Mouse (Mus musculus): ENCODE results near the gene Cdh18.
"Not testable (repeated sequence)": the region's sequence is repeated elsewhere in the genome, so short reads cannot be mapped to it uniquely, and the experiment has no call there.

Gene Cdh18

GRCm38 (mm10) chr15:23174623-23175022 is 625.8 kb downstream of the Cdh18 start:
- no peak for DNase-seq (ENCODE audit: low spot score in 2 of 2)

- no peak for DNase-seq (ENCODE audit: low spot score in 2 of 2)
Measured at GRCm38 (mm10) chr15:23212068-23212467, 663.2 kb downstream of the Cdh18 start.

- DNase-seq (ENCODE audit: low spot score in 2 of 2) = no peak
Measured at GRCm38 (mm10) chr15:23230616-23231015, 681.8 kb downstream of the Cdh18 start.

GRCm38 (mm10) chr15:23257751-23258440 is 709.1 kb downstream of the Cdh18 start:
- DNase-seq (ENCODE audit: low spot score in 2 of 2) = no peak

GRCm38 (mm10) chr15:23278421-23278820 is 729.6 kb downstream of the Cdh18 start:
- no peak for DNase-seq (ENCODE audit: low spot score in 2 of 2)

- DNase-seq (ENCODE audit: low spot score in 2 of 2) = no peak
Measured at GRCm38 (mm10) chr15:23305018-23305417, 756.2 kb downstream of the Cdh18 start.

- DNase-seq (ENCODE audit: low spot score in 2 of 2) = no peak
Measured at GRCm38 (mm10) chr15:23316766-23317165, 767.9 kb downstream of the Cdh18 start.

- DNase-seq (ENCODE audit: low spot score in 2 of 2) = no peak
Measured at GRCm38 (mm10) chr15:23317409-23317808, 768.6 kb downstream of the Cdh18 start.

- not testable (repeated sequence) for DNase-seq (ENCODE audit: low spot score in 2 of 2)
Measured at GRCm38 (mm10) chr15:23340338-23340737, 791.5 kb downstream of the Cdh18 start.

GRCm38 (mm10) chr15:23351078-23351477 is 802.3 kb downstream of the Cdh18 start:
- DNase-seq (ENCODE audit: low spot score in 2 of 2) = no peak

GRCm38 (mm10) chr15:23366325-23366724 is 817.5 kb downstream of the Cdh18 start:
- no peak for DNase-seq (ENCODE audit: low spot score in 2 of 2)

- DNase-seq (ENCODE audit: low spot score in 2 of 2) = no peak
Measured at GRCm38 (mm10) chr15:23367712-23368111, 818.9 kb downstream of the Cdh18 start.

- no peak for DNase-seq (ENCODE audit: low spot score in 2 of 2)
Measured at GRCm38 (mm10) chr15:23378016-23378750, 829.4 kb downstream of the Cdh18 start.

GRCm38 (mm10) chr15:23385816-23386215 is 837.0 kb downstream of the Cdh18 start:
- DNase-seq (ENCODE audit: low spot score in 2 of 2) = no peak

GRCm38 (mm10) chr15:23396646-23397045 is 847.8 kb downstream of the Cdh18 start:
- no peak for DNase-seq (ENCODE audit: low spot score in 2 of 2)

- DNase-seq (ENCODE audit: low spot score in 2 of 2) = no peak
Measured at GRCm38 (mm10) chr15:23403792-23404191, 855.0 kb downstream of the Cdh18 start.

- DNase-seq (ENCODE audit: low spot score in 2 of 2) = no peak
Measured at GRCm38 (mm10) chr15:23408256-23408655, 859.4 kb downstream of the Cdh18 start.

GRCm38 (mm10) chr15:23416450-23417080 is 867.7 kb downstream of the Cdh18 start:
- no peak for DNase-seq (ENCODE audit: low spot score in 2 of 2)

GRCm38 (mm10) chr15:23418158-23418557 is 869.3 kb downstream of the Cdh18 start:
- no peak for DNase-seq (ENCODE audit: low spot score in 2 of 2)

GRCm38 (mm10) chr15:23420010-23420409 is 871.2 kb downstream of the Cdh18 start:
- DNase-seq (ENCODE audit: low spot score in 2 of 2) = no peak

- DNase-seq (ENCODE audit: low spot score in 2 of 2) = no peak
Measured at GRCm38 (mm10) chr15:23430021-23430420, 881.2 kb downstream of the Cdh18 start.

- DNase-seq (ENCODE audit: low spot score in 2 of 2) = no peak
Measured at GRCm38 (mm10) chr15:23448542-23448941, 899.7 kb downstream of the Cdh18 start.
